In genomic region chr2:30309351-30309750, GRCm38 (mm10) we compare ENCODE assay signal across 22 mouse cellular contexts. TPM values are rescaled to one million over a fixed set of nuclear protein-coding genes. Genes with fewer than 3 reads are reported as not detected.
"Had no signal": no experiment of that assay in that cellular context is flagged by ENCODE, and none has a peak within 500 bp of the region (broad histone marks: within the 10 kb centered on the region; RNA-seq: fewer than 3 reads in every experiment).

No protein-coding gene starts in this region.

- H3K4me3 ChIP-seq: limb, embryonic 13.5 days; midbrain, embryonic 10.5 days; myocyte; neural tube, embryonic 15.5 days; stomach, embryonic 15.5 days had no signal

- ATAC-seq: inflammation-experienced regulatory T-cells, adult 6 months; intestine, postnatal 0 days had no signal

- H3K27me3 ChIP-seq: limb, embryonic 13.5 days; neural tube, embryonic 15.5 days; stomach, embryonic 15.5 days had no signal

- H3K9ac ChIP-seq: limb, embryonic 13.5 days; neural tube, embryonic 15.5 days; stomach, embryonic 15.5 days had no signal

- H3K9me3 ChIP-seq: limb, embryonic 13.5 days; midbrain, embryonic 10.5 days; neural tube, embryonic 15.5 days; stomach, embryonic 15.5 days had no signal

- H3K4me1 ChIP-seq: limb, embryonic 13.5 days; midbrain, embryonic 10.5 days; neural tube, embryonic 15.5 days; stomach, embryonic 15.5 days had no signal

- DNase-seq: kidney, adult 8-10 months; kidney, postnatal 36 days; layer of hippocampus, adult 9-11 months; lung, adult 18-20 months; midbrain, embryonic 14.5 days; right cerebral cortex, postnatal 4 days; thymus, adult 2 months; thymus, postnatal 25 days had no signal

- H3K4me2 ChIP-seq: limb, embryonic 13.5 days; neural tube, embryonic 15.5 days; stomach, embryonic 15.5 days had no signal

- H3K27ac ChIP-seq: kidney, postnatal 0 days; limb, embryonic 13.5 days; midbrain, embryonic 10.5 days; neural tube, embryonic 15.5 days; stomach, embryonic 15.5 days had no signal

RNA-seq across cellular contexts. Expression of gene Gm28038, which starts 28.5 kb away (rescaled TPM):
- total RNA-seq: layer of hippocampus, adult 18-20 months; left cerebral cortex, postnatal 36 days had no signal
- polyA plus RNA-seq: intestine, postnatal 0 days; kidney, postnatal 0 days; limb, embryonic 13.5 days; lung, embryonic 16.5 days; midbrain, embryonic 10.5 days; midbrain, embryonic 14.5 days; myocyte; neural tube, embryonic 11.5 days; neural tube, embryonic 15.5 days; spleen, adult 2 months; stomach, embryonic 15.5 days; testis, adult 2 months; thymus, adult 2 months had no signal
